Mouse (Mus musculus): ENCODE results near the gene Dusp7. TPM values are rescaled to one million over a fixed set of nuclear protein-coding genes. Genes with fewer than 3 reads are reported as not detected.

Dusp7 gene
- polyA plus RNA-seq (2012), result 21.3 and 26.6 TPM in 2 replicates

DNA sequence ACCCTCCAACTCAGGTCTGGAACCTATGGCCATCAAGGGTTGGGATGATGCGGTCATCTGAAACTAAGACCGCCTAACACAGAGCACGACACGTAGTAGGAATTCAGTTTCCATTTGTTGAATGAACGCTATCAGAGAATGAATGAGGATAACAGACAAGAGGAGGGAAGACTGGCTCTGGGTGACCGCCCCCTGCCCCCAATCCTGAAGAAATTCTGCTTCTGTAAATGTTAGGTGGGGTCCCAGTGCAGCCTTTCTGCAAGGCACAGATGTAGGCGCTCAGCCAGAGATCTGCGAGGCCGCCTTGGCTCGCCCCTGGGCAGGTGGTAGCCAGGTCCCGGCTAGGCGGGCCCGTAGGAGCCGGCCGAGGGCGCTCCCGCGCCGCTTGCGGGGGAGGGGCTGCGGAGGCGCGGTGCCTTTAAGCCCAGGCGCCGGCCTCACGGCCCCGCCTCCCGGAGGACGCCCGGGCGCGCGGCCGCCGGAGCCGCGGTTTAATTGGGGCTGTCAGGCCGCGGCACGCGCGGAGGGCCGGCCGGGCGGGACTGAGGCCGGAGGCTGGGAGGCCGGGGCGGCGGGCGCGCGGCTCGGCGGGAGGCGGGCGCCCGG lies at the start of gene Dusp7:
Gene Dusp7 (plus strand): TSS at position 521 of the 606 bp plus-strand sequence.

Other genes with a start within 250 kb of the Dusp7 start
- 0.77 and 1.1 TPM in 2 replicates for gene Glyctk, start 210.5 kb upstream of the Dusp7 start, polyA plus RNA-seq (2012)
- 13.1 and 14.5 TPM in 2 replicates for gene Wdr82, start 197.7 kb upstream of the Dusp7 start, polyA plus RNA-seq (2012)
- gene Ppm1m, start 168.9 kb upstream of the Dusp7 start, polyA plus RNA-seq (2012), result 31.4 and 38.3 TPM in 2 replicates
- 75.1 and 84.6 TPM in 2 replicates for gene Twf2, start 165.5 kb upstream of the Dusp7 start, polyA plus RNA-seq (2012)
- gene Tlr9, start 146.0 kb upstream of the Dusp7 start, polyA plus RNA-seq (2012), result 1.5 and 2.0 TPM in 2 replicates
- 95.2 and 189 TPM in 2 replicates for gene Alas1, start 120.0 kb upstream of the Dusp7 start, polyA plus RNA-seq (2012)
- gene Poc1a, start 87.6 kb upstream of the Dusp7 start, polyA plus RNA-seq (2012), result 20.0 and 25.1 TPM in 2 replicates
- gene Rpl29, start 60.8 kb downstream of the Dusp7 start, polyA plus RNA-seq (2012), result 6,531 and 6,611 TPM in 2 replicates
- gene Acy1, start 69.7 kb downstream of the Dusp7 start, polyA plus RNA-seq (2012), result 35.2 and 37.0 TPM in 2 replicates
- gene Abhd14b, start 78.8 kb downstream of the Dusp7 start, polyA plus RNA-seq (2012), result 11.1 and 14.0 TPM in 2 replicates
- gene Abhd14a, start 79.0 kb downstream of the Dusp7 start, polyA plus RNA-seq (2012), result 28.3 and 33.6 TPM in 2 replicates
- 20.4 and 27.1 TPM in 2 replicates for gene Pcbp4, start 84.7 kb downstream of the Dusp7 start, polyA plus RNA-seq (2012)
- 0.21 TPM in 1 of 2 replicates, not detected in the other for gene Gpr62, start 97.3 kb downstream of the Dusp7 start, polyA plus RNA-seq (2012)
- 206 and 244 TPM in 2 replicates for gene Rrp9, start 107.3 kb downstream of the Dusp7 start, polyA plus RNA-seq (2012)
- gene Parp3, start 108.3 kb downstream of the Dusp7 start, polyA plus RNA-seq (2012), result 27.7 and 28.0 TPM in 2 replicates
- gene Iqcf1, start 131.3 kb downstream of the Dusp7 start, polyA plus RNA-seq (2012), result not detected in 2 replicates
- not detected in 2 replicates for gene Iqcf5, start 145.9 kb downstream of the Dusp7 start, polyA plus RNA-seq (2012)
- not detected in 2 replicates for gene Iqcf3, start 193.0 kb downstream of the Dusp7 start, polyA plus RNA-seq (2012)
- gene Iqcf4, start 202.4 kb downstream of the Dusp7 start, polyA plus RNA-seq (2012), result not detected in 2 replicates